Mouse (Mus musculus) kidney, adult 2 months (tissue): ENCODE results near the gene Kctd15.

Source experiments
- CTCF ChIP-seq: fragments of 200-500 bp; conservative IDR thresholded peaks from 2 replicates; pipeline ENCODE4 v1.5.1; 2011; ENCODE audit warnings: low read depth, mild to moderate bottlenecking, control low read depth, low read length, moderate library complexity, mixed read lengths; ENCODE audit not compliant: insufficient read depth, insufficient read length
- POLR2A ChIP-seq: fragments of 200-500 bp; IDR thresholded peaks from one replicate; pipeline ENCODE4 v1.6.1; 2011; ENCODE audit warnings: low read depth, low read length, control low read depth

- TF ChIP-seq POLR2A (no peak), CTCF (no peak)
Observed at GRCm38 (mm10) chr7:34647052-34647451, 9.5 kb downstream of the Kctd15 start.
